Mouse (Mus musculus) granulocyte monocyte progenitor cell, adult 5-6 weeks (primary cell): ENCODE data around the gene Tldc2. TPM values are rescaled to one million over a fixed set of nuclear protein-coding genes. Genes with fewer than 3 reads are reported as not detected.

Source experiments
- ATAC-seq: replicated peaks from 2 replicates; pipeline ENCODE4 v1.8.0; 2016; ENCODE audit warnings: mild to moderate bottlenecking, moderate TSS enrichment, inconsistent platforms; ENCODE audit not compliant: poor library complexity, severe bottlenecking
- total RNA-seq, 2 experiments: library from RNA; stranded (forward) in 1 of 2; stranded (reverse) in 1 of 2; fragments of 200-712, 200-1000 nt in 1 of 2; fragments of >200 nt in 1 of 2; fragmentation: Nextera tagmentation in 1 of 2; gene quantifications; 2 replicates each; pipeline ENCODE4 v1.2.3; 2014 to 2017

The Tldc2 gene
- total RNA-seq (2014; fragmentation: Nextera tagmentation) (not detected in 2 replicates), total RNA-seq (2017) (not detected in 2 replicates)

- ATAC-seq, result no peak
These were observed at the start of gene Tldc2 for GRCm38 (mm10) chr2:157086796-157087195. Tldc2 (plus strand) TSS chr2:157087055.

GRCm38 (mm10) chr2:157037303-157037702, 49.6 kb upstream of the Tldc2 start:
- peak; percentile 83 for ATAC-seq

DNA sequence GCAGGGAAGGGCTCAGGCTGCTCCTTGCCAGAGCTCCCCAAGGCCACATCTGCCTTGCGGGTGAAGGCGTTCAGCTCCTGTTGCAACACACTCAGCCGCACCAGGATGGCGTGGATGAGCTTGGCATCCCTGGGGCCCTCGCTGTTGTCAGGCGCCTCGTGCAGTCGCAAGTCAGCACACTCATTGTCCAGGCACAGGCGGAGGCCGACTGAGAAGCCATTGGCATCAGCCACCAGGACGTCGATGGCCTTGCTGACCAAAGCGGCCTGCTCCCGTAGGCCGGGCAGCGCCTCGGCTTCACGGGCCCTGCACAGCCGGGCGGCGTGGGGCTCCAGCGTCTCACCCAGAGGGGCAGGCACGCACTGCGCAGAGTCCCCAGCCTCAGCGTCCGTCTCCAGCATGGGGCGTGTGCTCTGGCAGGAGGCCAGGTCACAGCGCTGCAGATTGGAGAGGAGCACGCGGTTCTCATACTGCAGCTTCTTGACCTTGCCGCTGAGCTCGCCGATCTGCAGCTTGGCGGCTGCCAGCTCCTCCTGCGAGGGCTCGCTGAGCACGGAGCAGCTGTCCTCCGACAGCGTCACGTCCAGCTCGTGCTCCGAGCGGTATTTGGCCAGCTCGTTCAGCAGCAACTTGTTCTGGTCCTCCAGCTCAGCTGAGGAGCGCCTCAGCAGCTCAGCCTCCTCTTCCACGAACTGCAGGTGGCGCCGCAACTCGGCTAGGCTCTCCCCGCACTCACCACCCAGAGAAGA, 46.8 kb upstream of the Tldc2 start:
- no peak for ATAC-seq

- ATAC-seq, result no peak
These were observed 46.2 kb upstream of the Tldc2 start for GRCm38 (mm10) chr2:157040649-157041046.

GRCm38 (mm10) chr2:157041421-157041820, 45.4 kb upstream of the Tldc2 start:
- ATAC-seq, result no peak

DNA sequence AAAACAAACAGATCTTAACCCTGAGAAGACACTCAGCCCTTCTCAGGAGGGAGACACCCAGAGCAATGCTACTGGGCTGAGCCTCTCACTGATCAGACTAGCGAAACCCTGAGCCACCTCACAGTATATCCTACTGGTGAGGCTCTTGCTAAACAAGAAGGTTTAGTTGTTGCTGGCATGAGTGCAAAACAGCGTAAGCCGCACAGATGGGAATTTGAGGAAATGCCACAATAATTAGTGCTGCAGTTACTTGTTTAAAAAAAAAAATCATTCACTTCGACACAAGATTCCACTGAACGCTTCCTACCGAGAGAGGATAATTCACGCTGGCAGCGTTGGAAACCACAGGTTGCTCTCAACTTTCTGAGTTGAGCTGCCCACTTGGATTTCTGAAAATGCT, 43.3 kb upstream of the Tldc2 start:
- no peak for ATAC-seq

DNA sequence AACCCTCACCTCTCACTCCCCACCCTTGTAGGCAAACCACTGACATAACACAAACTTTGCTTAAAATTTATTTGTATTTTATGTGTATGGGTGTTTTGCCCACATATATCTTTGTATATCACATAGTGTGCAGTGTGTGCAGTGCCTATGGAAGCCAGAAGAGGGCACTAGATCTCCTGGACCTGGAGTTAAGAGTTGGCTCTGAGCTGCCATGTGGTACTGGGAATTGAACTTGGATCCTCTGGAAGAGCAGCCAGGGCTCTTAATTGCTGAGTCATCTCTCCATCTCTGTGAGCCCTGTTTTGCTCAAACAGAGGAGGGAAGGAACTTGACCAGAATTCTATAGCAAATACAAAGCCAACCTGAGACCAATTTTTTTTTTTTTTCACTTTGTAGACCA, 42.9 kb upstream of the Tldc2 start:
- peak; percentile 37; the same call in 1 of the 2 replicates for ATAC-seq

- no peak for ATAC-seq
These were observed 40.9 kb upstream of the Tldc2 start for GRCm38 (mm10) chr2:157045932-157046331.

GRCm38 (mm10) chr2:157046956-157047355, 39.9 kb upstream of the Tldc2 start:
- no peak for ATAC-seq

- ATAC-seq, result no peak
These were observed 38.3 kb upstream of the Tldc2 start for GRCm38 (mm10) chr2:157048395-157049181.

DNA sequence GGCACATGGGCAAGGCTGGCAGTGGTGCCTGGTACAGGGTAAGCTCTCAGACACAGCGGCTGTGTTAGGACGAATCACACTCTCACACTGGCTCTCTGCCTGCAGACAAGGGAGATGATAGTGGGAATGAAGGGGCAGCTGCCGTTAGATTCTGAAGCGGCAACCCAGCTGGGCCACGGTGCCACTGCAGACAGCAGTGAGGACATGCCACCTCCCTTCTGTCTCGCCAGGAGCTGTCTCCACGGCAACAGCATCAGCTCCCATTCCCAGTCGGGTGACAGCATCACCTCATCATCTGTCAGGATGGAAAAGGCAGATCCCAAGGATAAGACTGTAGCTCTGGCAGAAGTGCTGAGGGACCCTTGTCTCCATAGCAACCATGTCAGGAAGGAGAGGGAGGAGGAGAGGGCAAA, 37.0 kb upstream of the Tldc2 start:
- ATAC-seq, result no peak

DNA sequence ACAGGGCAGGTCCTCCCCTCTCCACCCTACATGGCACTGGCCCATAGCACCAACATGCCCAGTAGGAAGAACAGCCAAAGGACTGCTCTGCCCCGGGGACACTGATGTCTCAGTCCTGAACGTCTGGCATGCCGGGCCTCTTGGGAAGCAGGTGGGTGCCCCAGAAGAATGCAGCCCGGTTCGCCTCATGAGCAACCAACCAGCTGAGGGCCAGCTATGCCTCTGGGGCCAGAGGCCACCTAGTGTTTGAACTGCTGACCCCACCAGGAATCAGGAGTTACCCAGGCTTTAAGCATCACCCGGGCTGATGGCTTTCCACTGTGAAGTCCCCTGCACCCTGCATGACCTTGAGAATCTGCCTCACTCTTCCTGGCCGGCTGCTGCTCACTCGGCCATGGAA, 34.4 kb upstream of the Tldc2 start:
- ATAC-seq, result no peak

DNA sequence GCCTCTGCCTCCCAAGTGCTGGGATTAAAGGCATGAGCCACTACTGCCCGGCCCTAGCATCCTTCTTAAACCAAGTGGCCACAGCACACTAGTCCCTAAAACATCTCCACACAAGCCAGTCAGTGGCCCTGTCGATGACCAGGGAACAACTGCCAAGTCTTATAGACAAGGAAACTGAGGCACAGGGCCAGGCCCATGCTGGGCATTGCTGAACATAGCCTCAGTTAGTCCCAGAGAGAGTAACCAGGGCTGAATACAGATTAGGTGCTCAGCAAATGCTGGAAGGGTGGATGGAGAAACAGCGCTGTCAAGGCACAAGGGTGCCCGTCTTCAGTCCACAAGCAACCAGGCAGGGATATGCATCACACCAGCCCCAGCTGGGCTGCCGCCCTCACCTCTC, 33.7 kb upstream of the Tldc2 start:
- no peak for ATAC-seq

DNA sequence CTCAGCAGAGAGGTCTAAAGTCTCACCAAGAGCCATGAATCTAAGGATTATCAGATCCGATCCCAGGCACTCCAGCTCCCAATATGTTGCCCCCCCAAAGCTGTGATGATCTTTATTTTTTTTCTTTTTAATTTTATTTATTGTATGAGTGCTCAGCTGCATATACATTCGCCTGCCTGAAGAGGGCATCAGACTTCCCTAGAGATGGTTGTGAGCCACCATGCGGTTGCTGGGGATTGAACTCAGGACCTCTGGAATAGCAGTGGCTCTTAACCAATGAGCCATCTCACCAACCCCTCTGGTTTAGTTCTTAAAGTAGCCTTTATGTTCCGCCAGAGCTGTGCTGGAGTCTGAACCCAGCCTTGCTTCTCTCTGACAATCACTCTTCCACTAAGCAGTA, 33.1 kb upstream of the Tldc2 start:
- 0 out of 2 replicates have a peak, but pooled peaks have one; percentile 29 for ATAC-seq

GRCm38 (mm10) chr2:157054297-157054696, 32.6 kb upstream of the Tldc2 start:
- ATAC-seq, result no peak

- ATAC-seq, result no peak
These were observed 32.0 kb upstream of the Tldc2 start for GRCm38 (mm10) chr2:157054816-157055215.

- no peak for ATAC-seq
These were observed 31.1 kb upstream of the Tldc2 start for GRCm38 (mm10) chr2:157055721-157056120.

- ATAC-seq, result no peak
These were observed 29.7 kb upstream of the Tldc2 start for GRCm38 (mm10) chr2:157057186-157057585.

DNA sequence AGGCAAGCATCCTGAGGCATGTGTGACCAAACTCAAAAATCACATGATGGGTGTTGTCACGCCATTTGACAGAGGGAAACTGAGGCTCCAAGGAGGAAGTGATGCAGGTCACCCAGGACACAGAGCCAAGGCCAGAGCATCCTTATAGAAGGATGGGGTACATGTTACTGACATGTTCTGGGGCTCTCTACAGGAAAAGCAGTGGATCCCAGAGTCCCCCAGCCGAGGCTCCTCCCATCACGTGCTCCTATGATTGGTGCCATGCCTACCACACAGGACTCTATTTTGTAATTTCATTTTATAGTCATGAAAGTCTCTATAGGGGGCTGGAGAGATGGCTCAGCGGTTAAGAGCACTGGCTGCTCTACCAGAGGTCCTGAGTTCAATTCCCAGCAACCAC, 29.1 kb upstream of the Tldc2 start:
- ATAC-seq, result no peak

GRCm38 (mm10) chr2:157058342-157058998, 28.4 kb upstream of the Tldc2 start:
- no peak for ATAC-seq

GRCm38 (mm10) chr2:157059166-157059565, 27.7 kb upstream of the Tldc2 start:
- no peak for ATAC-seq
